Mouse (Mus musculus) liver, postnatal 0 days (tissue): ENCODE results near the gene Elmo1. TPM values are rescaled to one million over a fixed set of nuclear protein-coding genes. Genes with fewer than 3 reads are reported as not detected.

ENCODE experiments used
- ATAC-seq: fragments of 200-750 bp; cut with Nextera tagmentation; 2 replicates; pipeline ENCODE4 v1.8.0; 2017; ENCODE audit warnings: mild to moderate bottlenecking, moderate library complexity
- DNase-seq: peaks from one replicate; pipeline ENCODE4 v3.0.0-alpha.2; 2016
- H3K27ac ChIP-seq: fragments of 300-500 bp; sonication (generic); 2 replicates; pipeline ENCODE4 v1.5.1; 2014; ENCODE audit warnings: antibody characterized with exemption, moderate library complexity, mild to moderate bottlenecking, low read depth
- H3K27me3 ChIP-seq: fragments of 300-500 bp; sonication (generic); 2 replicates; pipeline ENCODE4 v1.6.1; 2014; ENCODE audit warnings: low read length, control low read depth, mixed read lengths; ENCODE audit not compliant: insufficient read depth
- H3K36me3 ChIP-seq: fragments of 300-500 bp; sonication (generic); replicated peaks from 2 replicates; pipeline ENCODE4 v1.6.1; 2014; ENCODE audit warnings: mild to moderate bottlenecking, control low read depth, low read length, moderate library complexity, mixed read lengths; ENCODE audit not compliant: insufficient read depth
- H3K4me1 ChIP-seq: fragments of 300-500 bp; sonication (generic); 2 replicates; pipeline ENCODE4 v1.6.1; 2014; ENCODE audit warnings: antibody characterized with exemption, mild to moderate bottlenecking, control low read depth; ENCODE audit not compliant: insufficient read depth
- H3K4me2 ChIP-seq: fragments of 300-500 bp; sonication (generic); 2 replicates; pipeline ENCODE4 v1.6.1; 2014; ENCODE audit warnings: low read depth, mild to moderate bottlenecking, low read length, moderate library complexity, mixed read lengths
- H3K4me3 ChIP-seq: fragments of 300-500 bp; sonication (generic); 2 replicates; pipeline ENCODE4 v1.5.1; 2014; ENCODE audit warnings: low read depth, low read length
- H3K9ac ChIP-seq: fragments of 300-500 bp; sonication (generic); replicated peaks from 2 replicates; pipeline ENCODE4 v1.6.1; 2014; ENCODE audit warnings: mild to moderate bottlenecking, moderate library complexity
- H3K9me3 ChIP-seq: fragments of 300-500 bp; sonication (generic); 2 replicates; pipeline ENCODE4 v1.6.1; 2016; ENCODE audit warnings: mild to moderate bottlenecking, control low read depth, low read length, mixed read lengths
- CTCF ChIP-seq: sonication (generic); IDR thresholded peaks from 2 replicates; pipeline ENCODE4 v1.5.1; 2016; ENCODE audit warnings: antibody characterized with exemption, low read depth
- EP300 ChIP-seq: IDR thresholded peaks from 2 replicates; pipeline ENCODE4 v1.6.1; 2016; ENCODE audit warnings: antibody characterized with exemption, low read depth, mild to moderate bottlenecking
- WGBS: fragments of 180-500 bp; shearing (Covaris S2); extraction: QIAGEN DNeasy Blood & Tissue Kit; methylation state at CpG from one replicate; pipeline ENCODE4 v1.1.7; 2014; ENCODE audit not compliant: insufficient replicate concordance; 5-methylcytosine and 5-hydroxymethylcytosine counted together
- polyA plus RNA-seq: library from polyadenylated mRNA; unstranded; fragments of >200 nt; fragmentation: Nextera tagmentation; extraction: Ambion mirVana; gene quantifications from 2 replicates; pipeline ENCODE4 v1.2.1, GENCODE M21; 2015

Gene Elmo1
- polyA plus RNA-seq, 1 experiment from 2014 or later: 3.1 TPM

- no peak for TF ChIP-seq CTCF
- TF ChIP-seq EP300: no peak
- Histone ChIP-seq H3K4me3 (no peak overlapping the region), H3K9ac (no peak overlapping the region), H3K4me2 (no peak overlapping the region), H3K9me3 (no peaks in the 10 kb centered on the region), H3K27me3 (no peaks in the 10 kb centered on the region), H3K36me3 (peaks cover 2% of the 10 kb centered on the region; the same call in 1 of the 2 replicates), H3K27ac (no peak overlapping the region), H3K4me1 (no peaks in the 10 kb centered on the region)
- WGBS: 65% methylated on average over 7 of the region's 7 CpGs
- no peak for DNase-seq
- no peak for ATAC-seq
Observed at GRCm38 (mm10) chr13:20288393-20288792, 198.0 kb downstream of the Elmo1 start.

DNA sequence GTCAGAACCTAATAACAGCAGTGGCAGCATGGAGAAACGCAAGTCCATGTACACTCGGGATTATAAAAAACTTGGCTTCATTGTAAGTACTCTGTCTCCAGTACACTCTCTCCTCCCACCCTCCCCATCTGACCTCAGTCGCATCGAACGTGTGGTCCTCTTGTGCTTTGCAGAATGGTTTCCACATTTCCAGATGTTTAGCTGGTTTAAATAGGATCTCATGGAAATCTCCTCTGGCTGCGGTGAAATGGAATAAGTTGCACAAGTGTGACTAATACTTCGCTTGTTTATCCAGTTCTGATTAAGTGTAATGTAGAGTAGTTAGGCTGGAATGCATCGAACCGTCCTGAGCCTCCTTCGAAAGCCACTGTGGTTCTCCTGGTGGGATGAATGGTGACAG lies 200.0 kb downstream of the Elmo1 start:
- Histone ChIP-seq H3K27ac (no peak overlapping the region), H3K27me3 (no peaks in the 10 kb centered on the region), H3K36me3 (peaks cover 2% of the 10 kb centered on the region; the same call in 1 of the 2 replicates), H3K4me3 (no peak overlapping the region), H3K9ac (no peak overlapping the region), H3K4me2 (no peak overlapping the region), H3K9me3 (no peaks in the 10 kb centered on the region), H3K4me1 (no peaks in the 10 kb centered on the region)
- TF ChIP-seq EP300 (no peak), CTCF (no peak)
- WGBS: 86% methylated on average over 10 of the region's 10 CpGs
- DNase-seq (no peak), ATAC-seq (no peak)

GRCm38 (mm10) chr13:20292348-20292747 lies 202.0 kb downstream of the Elmo1 start:
- no peaks in the 10 kb centered on the region for H3K4me1 ChIP-seq
- no peaks in the 10 kb centered on the region for H3K9me3 ChIP-seq
- TF ChIP-seq CTCF: peak; percentile 86
- TF ChIP-seq EP300: no peak
- peak; percentile 35 for ATAC-seq
- no peak overlapping the region for H3K4me2 ChIP-seq
- H3K27me3 ChIP-seq: no peaks in the 10 kb centered on the region
- H3K27ac ChIP-seq: no peak overlapping the region
- no peak overlapping the region for H3K4me3 ChIP-seq
- H3K9ac ChIP-seq: no peak overlapping the region
- WGBS: 4% methylated on average over 5 of the region's 5 CpGs
- no peaks in the 10 kb centered on the region for H3K36me3 ChIP-seq
- peak; percentile 45 for DNase-seq

DNA sequence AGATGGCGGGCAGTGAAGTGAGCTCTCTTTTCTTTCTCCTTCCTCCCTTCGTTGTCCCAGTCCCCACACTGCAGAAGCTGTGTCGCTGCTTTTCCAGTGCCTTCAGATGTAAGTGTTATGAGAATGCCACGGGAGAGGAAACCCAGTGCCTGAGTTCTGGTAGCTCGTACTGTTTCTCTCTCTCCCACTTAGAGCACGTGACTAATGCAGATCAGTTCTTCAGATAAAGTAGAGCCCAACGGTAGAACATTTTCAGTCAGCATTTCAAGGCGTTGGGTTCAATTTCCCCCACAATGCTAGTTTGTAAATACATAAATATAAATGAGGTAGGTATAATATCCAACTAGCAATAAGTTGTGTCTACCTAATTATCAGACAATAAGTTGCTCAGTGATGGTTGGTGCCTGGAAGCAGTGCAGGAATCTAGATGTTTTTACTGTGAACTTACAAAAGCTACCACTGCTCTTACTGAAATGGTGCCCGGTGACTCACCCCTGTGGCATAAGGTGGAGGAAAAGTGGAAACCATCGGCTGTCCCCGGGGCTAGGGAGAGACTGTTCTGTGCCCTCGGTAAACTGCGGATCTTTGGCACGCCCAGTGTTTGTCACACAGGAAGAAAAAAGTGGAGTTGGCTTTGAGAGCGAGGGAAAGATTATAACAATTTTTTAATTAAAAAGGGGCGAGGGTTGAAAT lies 205.0 kb downstream of the Elmo1 start:
- Histone ChIP-seq H3K4me3 (no peak overlapping the region), H3K4me1 (no peaks in the 10 kb centered on the region), H3K27ac (no peak overlapping the region), H3K27me3 (no peaks in the 10 kb centered on the region), H3K36me3 (no peaks in the 10 kb centered on the region), H3K9ac (no peak overlapping the region), H3K9me3 (no peaks in the 10 kb centered on the region), H3K4me2 (no peak overlapping the region)
- no peak for DNase-seq
- TF ChIP-seq EP300: no peak
- TF ChIP-seq CTCF: no peak
- 72% methylated on average over 16 of the region's 16 CpGs for WGBS
- no peak for ATAC-seq

GRCm38 (mm10) chr13:20297841-20298240 lies 207.4 kb downstream of the Elmo1 start:
- WGBS: 31% methylated on average over 3 of the region's 3 CpGs
- Histone ChIP-seq H3K9ac (no peak overlapping the region), H3K9me3 (no peaks in the 10 kb centered on the region), H3K4me1 (no peaks in the 10 kb centered on the region), H3K36me3 (no peaks in the 10 kb centered on the region), H3K27ac (no peak overlapping the region), H3K4me2 (no peak overlapping the region), H3K4me3 (no peak overlapping the region), H3K27me3 (no peaks in the 10 kb centered on the region)
- ATAC-seq (no peak), DNase-seq (peak; percentile 68)
- no peak for TF ChIP-seq EP300
- peak; percentile 81 for TF ChIP-seq CTCF

GRCm38 (mm10) chr13:20299424-20299823 lies 209.0 kb downstream of the Elmo1 start:
- 66% methylated on average over 3 of the region's 3 CpGs for WGBS
- Histone ChIP-seq H3K27ac (no peak overlapping the region), H3K4me2 (no peak overlapping the region), H3K4me1 (no peaks in the 10 kb centered on the region), H3K9me3 (no peaks in the 10 kb centered on the region), H3K4me3 (no peak overlapping the region), H3K36me3 (no peaks in the 10 kb centered on the region), H3K9ac (no peak overlapping the region), H3K27me3 (no peaks in the 10 kb centered on the region)
- no peak for ATAC-seq
- DNase-seq: no peak
- TF ChIP-seq CTCF (peak; percentile 62), EP300 (no peak)
